Mouse (Mus musculus) spleen, adult 10 weeks (tissue): ENCODE measurements around the gene Blvrb. TPM values are rescaled to one million over a fixed set of nuclear protein-coding genes. Genes with fewer than 3 reads are reported as not detected.

Experiments used
- polyA plus RNA-seq: library from polyadenylated mRNA; stranded (reverse); fragments of 350-450 nt; fragmentation: Illumina TruSeq; extraction: RNeasy Lipid Tissue Mini Kit (QIAGEN cat#74804); gene quantifications from one replicate; pipeline ENCODE4 v1.2.3, GENCODE M21; 2015; ENCODE audit warnings: low replicate concordance; ENCODE audit not compliant: insufficient read depth

The Blvrb gene
- 39.0 TPM for polyA plus RNA-seq

DNA sequence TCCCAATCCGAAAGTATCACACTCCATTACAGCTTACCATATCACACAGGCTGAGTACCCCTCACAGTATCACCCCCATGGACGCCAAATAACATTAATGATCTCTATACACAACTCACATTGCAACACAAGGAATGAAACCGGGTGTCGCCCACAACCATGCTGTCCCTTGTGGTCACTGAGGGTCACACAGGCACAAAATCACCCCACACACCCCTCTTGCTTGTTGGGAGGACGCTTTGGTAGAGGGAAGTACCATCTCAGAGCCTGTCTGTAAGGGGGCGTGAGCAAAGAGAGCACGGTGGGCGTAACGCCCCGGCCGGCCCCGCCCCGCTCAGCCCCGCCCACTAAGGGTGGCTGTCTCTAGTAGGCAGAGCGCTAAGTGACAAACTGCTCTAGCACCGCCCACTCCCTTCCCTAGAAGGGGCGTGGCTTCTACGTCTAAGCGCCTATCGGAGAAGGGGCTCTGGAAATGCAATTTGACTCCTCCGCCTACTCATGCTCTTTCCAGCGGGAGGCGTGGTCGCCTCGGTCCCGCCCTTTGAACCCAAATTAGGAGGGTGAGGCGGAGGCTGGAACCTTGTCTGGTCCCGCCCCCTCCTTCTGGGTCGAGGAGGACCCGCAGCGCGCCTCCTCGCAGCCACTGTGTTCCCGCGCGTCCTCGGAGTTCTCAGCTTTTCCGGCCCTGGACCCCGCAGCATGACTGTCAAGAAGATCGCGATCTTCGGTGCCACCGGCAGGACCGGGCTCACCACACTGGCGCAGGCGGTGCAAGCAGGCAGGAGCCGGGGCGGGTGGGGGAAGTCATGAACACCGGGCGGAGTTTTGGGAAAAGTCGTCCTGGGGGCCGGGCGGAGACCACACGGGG lies at the start of gene Blvrb, which contains the start of gene Sptbn4:
TSS of gene Blvrb (plus strand) at position 560 of the 868 bp plus-strand sequence.
TSS of gene Sptbn4 (minus strand) at position 268 of the 868 bp plus-strand sequence.

DNA sequence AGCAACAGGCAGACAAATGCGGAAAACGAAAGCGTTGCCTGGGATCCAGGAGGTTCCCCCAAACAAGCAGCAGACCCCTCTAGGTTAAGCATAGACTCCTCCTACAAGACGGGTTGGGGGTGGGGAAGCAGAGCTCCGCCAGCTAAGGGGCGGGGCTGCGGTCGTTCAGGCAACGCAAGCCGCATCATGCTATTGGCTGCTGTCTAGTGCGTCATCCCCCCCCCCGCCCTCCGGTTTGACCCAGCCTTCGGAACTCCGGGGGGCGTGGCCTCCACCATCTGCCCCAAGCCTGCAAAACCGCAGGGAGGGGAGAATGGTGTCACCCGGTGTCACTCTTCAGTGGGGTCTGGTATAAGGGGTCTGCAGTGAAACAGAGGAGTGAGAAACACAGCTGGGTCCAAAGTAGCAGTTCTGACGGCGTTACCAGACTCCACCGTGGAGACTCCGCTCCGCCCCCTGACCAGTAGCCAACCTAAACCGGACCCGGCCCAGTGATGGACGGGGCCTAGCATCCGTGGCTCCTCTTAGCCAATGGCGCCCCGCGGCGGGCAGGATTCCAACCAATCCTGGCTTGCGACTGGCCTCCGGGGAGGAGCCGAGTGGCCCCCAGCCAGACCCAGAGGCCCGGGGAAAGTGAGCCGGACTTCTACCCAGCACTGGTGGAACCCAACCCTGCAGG lies 25.5 kb downstream of the Blvrb start, which contains the start of gene Sertad3:
TSS of gene Sertad3 (plus strand) at position 613 of the 679 bp plus-strand sequence.

DNA sequence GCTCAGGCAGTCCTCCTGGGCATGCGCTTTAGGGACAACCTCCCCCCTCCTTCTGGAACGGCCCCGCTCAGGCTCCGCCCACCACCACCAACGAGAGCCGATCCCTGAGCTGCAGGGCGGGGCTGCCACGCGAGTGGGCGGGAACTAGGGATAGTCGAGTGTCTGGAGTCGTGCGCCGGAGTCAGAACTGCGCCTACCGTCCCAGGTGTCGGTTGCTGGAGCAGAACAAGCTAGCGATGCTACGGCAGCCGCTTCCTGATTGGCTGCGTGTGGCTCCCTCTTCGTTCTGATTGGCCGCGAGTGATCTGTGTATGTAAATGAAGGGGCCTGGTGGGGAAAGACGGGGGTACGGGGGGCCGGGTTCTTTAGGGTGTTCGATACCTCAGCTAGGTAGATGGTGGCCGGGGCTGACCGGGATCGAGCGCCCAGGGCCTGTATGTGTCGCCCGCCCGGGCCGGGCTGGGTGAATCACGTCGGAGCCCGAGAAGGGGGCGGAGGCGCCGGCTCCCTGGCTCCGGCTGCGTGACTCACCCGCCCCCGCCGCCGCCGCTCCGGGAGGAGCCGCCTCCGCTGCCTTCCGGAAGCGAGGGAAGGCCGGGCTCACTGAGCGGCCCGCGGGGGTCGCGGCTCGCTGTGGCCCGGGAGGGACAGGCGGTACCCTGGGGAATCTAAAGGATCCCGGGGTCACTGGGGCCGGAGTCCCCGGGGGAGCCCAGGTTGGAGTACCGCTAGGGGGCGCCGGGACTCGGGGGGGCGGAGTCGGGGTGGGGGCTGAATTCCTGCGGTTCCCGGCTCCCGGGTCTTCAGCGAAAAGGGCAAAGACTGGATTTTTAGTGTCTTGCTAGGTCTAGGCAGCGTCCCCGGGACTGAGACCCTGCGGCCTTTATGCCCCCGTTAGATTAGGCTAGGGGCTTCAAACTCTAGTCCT lies 39.3 kb downstream of the Blvrb start, which contains the start of gene Sertad1:
TSS of gene Sertad1 (plus strand) at position 141 of the 928 bp plus-strand sequence.

DNA sequence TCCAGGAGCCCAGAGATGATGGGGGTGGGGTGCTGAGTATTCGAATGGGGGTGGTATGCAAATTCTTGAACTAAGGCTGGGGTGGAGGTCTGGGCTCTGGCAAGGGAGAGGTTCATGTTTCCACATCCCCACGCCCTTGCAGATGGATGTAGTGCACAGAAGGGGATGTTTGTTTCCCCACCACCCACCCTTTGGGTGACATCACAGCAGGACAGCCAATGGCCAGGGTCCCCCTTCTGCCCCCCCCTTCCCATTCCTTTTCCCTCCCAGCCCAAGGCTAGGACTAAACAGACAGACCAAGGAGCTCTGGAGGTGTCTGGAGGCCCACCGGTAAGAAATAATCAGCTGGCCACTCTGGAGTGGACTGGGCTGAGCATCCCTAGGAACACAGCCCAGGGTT lies 51.3 kb downstream of the Blvrb start, which contains the start of gene Prx:
TSS of gene Prx (plus strand) at position 289 of the 400 bp plus-strand sequence.

Other genes with a start within 250 kb of the Blvrb start
- 4.7 TPM for gene Itpkc, start 219.3 kb upstream of the Blvrb start, polyA plus RNA-seq
- 7.5 TPM for gene Coq8b, start 215.0 kb upstream of the Blvrb start, polyA plus RNA-seq
- 0.77 TPM for gene Numbl, start 189.5 kb upstream of the Blvrb start, polyA plus RNA-seq
- gene Ltbp4, start 110.3 kb upstream of the Blvrb start, polyA plus RNA-seq = 11.5 TPM
- 26.2 TPM for gene Shkbp1, start 92.0 kb upstream of the Blvrb start, polyA plus RNA-seq
- gene Gm20479, start 90.6 kb upstream of the Blvrb start, polyA plus RNA-seq = 19.3 TPM
- 0.10 TPM for gene Sptbn4, start 292 bp upstream of the Blvrb start, polyA plus RNA-seq
- gene Sertad3, start 25.8 kb downstream of the Blvrb start, polyA plus RNA-seq = 13.6 TPM
- gene Sertad1, start 38.9 kb downstream of the Blvrb start, polyA plus RNA-seq = 7.2 TPM
- gene Prx, start 51.3 kb downstream of the Blvrb start, polyA plus RNA-seq = 0.51 TPM
- gene Hipk4, start 75.3 kb downstream of the Blvrb start, polyA plus RNA-seq = 0.08 TPM
- 26.5 TPM for gene Pld3, start 105.2 kb downstream of the Blvrb start, polyA plus RNA-seq
- 10.4 TPM for gene 2310022A10Rik, start 105.3 kb downstream of the Blvrb start, polyA plus RNA-seq
- 57.1 TPM for gene Akt2, start 143.6 kb downstream of the Blvrb start, polyA plus RNA-seq
- not detected for gene Ttc9b, start 205.9 kb downstream of the Blvrb start, polyA plus RNA-seq
- gene Map3k10, start 226.6 kb downstream of the Blvrb start, polyA plus RNA-seq = 3.4 TPM
- 2.2 TPM for gene Zfp607b, start 241.4 kb downstream of the Blvrb start, polyA plus RNA-seq